Mouse (Mus musculus): ENCODE measurements around the gene Tfap2e. TPM values are rescaled to one million over a fixed set of nuclear protein-coding genes. Genes with fewer than 3 reads are reported as not detected.

Tfap2e gene
- polyA plus RNA-seq, 1 experiment: 0.39 TPM

DNA sequence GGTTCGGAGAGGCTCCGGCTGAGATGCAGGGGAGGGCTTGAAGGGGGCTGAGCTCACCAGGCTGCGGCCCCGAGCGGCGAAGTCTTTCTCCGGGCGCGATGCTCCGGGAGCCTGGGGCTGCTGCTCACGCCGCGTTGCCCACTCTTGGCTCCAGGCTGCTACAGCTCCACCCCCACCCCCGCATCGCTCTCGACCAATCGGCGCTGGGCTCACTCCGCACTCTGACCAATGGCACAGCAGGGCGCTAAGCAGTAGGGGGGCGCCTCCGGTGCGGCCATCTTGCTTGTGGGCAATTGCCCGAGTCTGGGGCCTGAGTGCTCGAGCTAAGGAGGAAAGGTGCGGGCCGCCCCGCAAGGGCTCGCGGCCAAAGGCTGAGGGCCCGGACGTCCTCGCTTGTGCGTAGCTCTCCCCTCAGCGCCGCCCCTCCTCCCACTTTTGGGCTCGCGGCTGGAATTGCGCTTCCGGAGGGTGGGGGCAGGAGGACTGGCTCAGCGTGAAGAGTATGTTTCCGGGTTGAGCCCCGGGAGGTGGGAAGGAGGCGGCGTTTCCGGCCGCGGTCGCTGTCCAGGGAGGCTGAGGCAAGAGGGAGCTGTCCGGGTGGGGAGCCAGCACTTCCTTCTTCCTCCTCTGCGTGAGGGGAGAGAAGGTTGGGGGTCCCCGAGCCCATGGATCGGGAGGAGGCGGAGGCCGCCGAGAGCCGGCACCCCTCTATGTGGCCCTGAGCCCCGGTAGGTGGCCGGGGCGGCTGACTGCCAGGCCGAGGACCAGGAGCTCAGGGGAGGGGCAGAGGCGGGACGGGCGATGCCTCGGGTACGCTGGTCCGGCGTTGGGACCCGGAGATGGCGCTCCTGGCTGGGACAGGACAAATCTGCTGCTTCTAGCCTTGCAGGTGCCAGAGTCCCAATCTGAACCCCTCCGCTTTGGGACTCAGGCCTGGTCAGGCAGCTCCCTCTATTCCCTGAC is 17.5 kb upstream of the Tfap2e start, which contains the start of the genes Ncdn and AU040320:
Gene Ncdn (minus strand): TSS at position 171 of the 963 bp plus-strand sequence.
Gene AU040320 (plus strand): TSS at position 277 of the 963 bp plus-strand sequence.
- H3K4me3 ChIP-seq (ENCODE audit: low read depth, low read length): peak within 1 kb of the TSS; percentile 84
- peak within 1 kb of the TSS; percentile 62; the same call in 1 of the 2 replicates for H3K27ac ChIP-seq (ENCODE audit: insufficient read depth, low read length)
- peaks cover 2% of the 10 kb centered on the region for H3K4me1 ChIP-seq (ENCODE audit: control insufficient read depth, insufficient read depth, low read length)
- no peaks in the 10 kb centered on the region for H3K9me3 ChIP-seq (replicated peaks; ENCODE audit: control insufficient read depth, insufficient read depth, low read length, poor library complexity, severe bottlenecking)
- no peaks in the 10 kb centered on the region for H3K36me3 ChIP-seq (ENCODE audit: control insufficient read depth, insufficient read depth, low read length, poor library complexity, severe bottlenecking)
- TF ChIP-seq POLR2A (IDR thresholded peaks at IDR 0.05; ENCODE audit: insufficient read depth, low read length): no peak
- no peak for TF ChIP-seq EP300 (IDR thresholded peaks at IDR 0.05; ENCODE audit: insufficient read depth, low read depth, low read length)
- TF ChIP-seq CTCF (IDR thresholded peaks at IDR 0.05; ENCODE audit: low read depth, low read length): no peak
- peak within 1 kb of the TSS; percentile 73 for H3K9ac ChIP-seq (ENCODE audit: low read depth, poor library complexity, severe bottlenecking)
- H3K27me3 ChIP-seq (ENCODE audit: control insufficient read depth, insufficient read depth, low read length, poor library complexity, severe bottlenecking): no peaks in the 10 kb centered on the region

DNA sequence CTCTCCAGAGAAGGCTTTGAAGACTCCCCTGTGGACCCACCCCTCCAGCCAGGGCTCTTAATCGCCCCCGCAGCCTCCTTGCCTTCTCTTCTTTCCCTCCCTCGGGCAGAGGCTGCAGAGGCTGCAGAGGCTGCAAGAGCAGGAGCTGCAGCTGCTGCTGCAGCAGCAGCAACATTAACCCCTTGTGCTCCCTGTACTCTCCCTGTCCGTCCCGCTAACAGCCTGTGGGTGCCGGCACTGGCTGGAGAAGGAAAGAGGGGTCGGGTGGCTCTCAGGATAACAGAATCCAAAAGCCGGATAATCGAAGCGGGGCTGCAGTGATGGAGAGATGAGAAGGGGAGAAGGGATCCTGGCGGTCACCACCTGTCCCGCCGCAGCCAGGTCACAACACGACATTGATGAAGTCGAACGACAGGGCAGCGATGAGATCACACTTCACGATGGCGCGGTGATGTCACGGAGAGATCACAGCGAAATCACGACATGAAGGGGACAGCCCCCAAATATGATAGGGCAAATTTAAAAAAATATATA is 16.6 kb upstream of the Tfap2e start:
- peaks cover 2% of the 10 kb centered on the region for H3K4me1 ChIP-seq (ENCODE audit: control insufficient read depth, insufficient read depth, low read length)
- TF ChIP-seq POLR2A (IDR thresholded peaks at IDR 0.05; ENCODE audit: insufficient read depth, low read length) (no peak), CTCF (IDR thresholded peaks at IDR 0.05; ENCODE audit: low read depth, low read length) (no peak), EP300 (IDR thresholded peaks at IDR 0.05; ENCODE audit: insufficient read depth, low read depth, low read length) (no peak)

DNA sequence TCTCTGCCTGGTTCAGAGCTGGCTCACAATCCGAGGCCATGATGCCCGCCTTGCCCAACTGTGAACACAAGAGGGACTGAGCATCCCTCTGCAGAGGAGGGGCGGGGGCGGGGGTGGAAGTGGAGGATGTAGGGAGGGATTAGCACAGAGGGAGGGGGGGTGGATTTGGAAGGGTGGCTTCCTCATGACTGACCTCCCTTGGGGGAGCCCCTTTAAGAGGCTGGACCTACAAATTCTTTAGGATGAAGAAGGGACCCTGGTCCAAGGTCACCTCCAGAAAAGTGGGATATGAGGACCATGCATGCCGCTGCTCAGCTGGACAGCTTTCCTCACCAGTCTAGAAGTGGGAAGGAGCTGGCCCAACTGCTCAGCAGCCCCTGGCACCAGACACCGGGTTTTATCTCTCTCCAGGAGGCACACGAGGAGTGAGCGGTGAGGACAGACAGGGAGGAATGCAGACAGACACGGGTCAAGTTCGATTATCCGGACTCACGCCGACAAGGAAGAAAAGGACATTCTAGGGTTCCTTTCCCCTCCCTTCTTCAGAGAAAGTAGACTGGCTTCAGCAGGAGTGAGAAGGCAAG is 16.1 kb upstream of the Tfap2e start:
- peaks cover 2% of the 10 kb centered on the region for H3K4me1 ChIP-seq (ENCODE audit: control insufficient read depth, insufficient read depth, low read length)
- TF ChIP-seq CTCF (IDR thresholded peaks at IDR 0.05; ENCODE audit: low read depth, low read length) (no peak), POLR2A (IDR thresholded peaks at IDR 0.05; ENCODE audit: insufficient read depth, low read length) (no peak), EP300 (IDR thresholded peaks at IDR 0.05; ENCODE audit: insufficient read depth, low read depth, low read length) (no peak)
- peak overlapping the region; percentile 83 for H3K4me3 ChIP-seq (ENCODE audit: low read depth, low read length)
- no peaks in the 10 kb centered on the region for H3K27me3 ChIP-seq (ENCODE audit: control insufficient read depth, insufficient read depth, low read length, poor library complexity, severe bottlenecking)
- no peaks in the 10 kb centered on the region for H3K9me3 ChIP-seq (replicated peaks; ENCODE audit: control insufficient read depth, insufficient read depth, low read length, poor library complexity, severe bottlenecking)
- H3K27ac ChIP-seq (ENCODE audit: insufficient read depth, low read length): no peak overlapping the region
- H3K36me3 ChIP-seq (ENCODE audit: control insufficient read depth, insufficient read depth, low read length, poor library complexity, severe bottlenecking): no peaks in the 10 kb centered on the region; the same call in 1 of the 2 replicates
- peak overlapping the region; percentile 73; the same call in 1 of the 2 replicates for H3K9ac ChIP-seq (ENCODE audit: low read depth, poor library complexity, severe bottlenecking)

More for the DNA sequence above, 16.6 kb upstream of the Tfap2e start:
- Histone ChIP-seq H3K27ac (ENCODE audit: insufficient read depth, low read length) (no peak overlapping the region), H3K9ac (ENCODE audit: low read depth, poor library complexity, severe bottlenecking) (peak overlapping the region; percentile 73), H3K27me3 (ENCODE audit: control insufficient read depth, insufficient read depth, low read length, poor library complexity, severe bottlenecking) (no peaks in the 10 kb centered on the region), H3K9me3 (replicated peaks; ENCODE audit: control insufficient read depth, insufficient read depth, low read length, poor library complexity, severe bottlenecking) (no peaks in the 10 kb centered on the region), H3K36me3 (ENCODE audit: control insufficient read depth, insufficient read depth, low read length, poor library complexity, severe bottlenecking) (no peaks in the 10 kb centered on the region; the same call in 1 of the 2 replicates), H3K4me3 (ENCODE audit: low read depth, low read length) (peak overlapping the region; percentile 83)

DNA sequence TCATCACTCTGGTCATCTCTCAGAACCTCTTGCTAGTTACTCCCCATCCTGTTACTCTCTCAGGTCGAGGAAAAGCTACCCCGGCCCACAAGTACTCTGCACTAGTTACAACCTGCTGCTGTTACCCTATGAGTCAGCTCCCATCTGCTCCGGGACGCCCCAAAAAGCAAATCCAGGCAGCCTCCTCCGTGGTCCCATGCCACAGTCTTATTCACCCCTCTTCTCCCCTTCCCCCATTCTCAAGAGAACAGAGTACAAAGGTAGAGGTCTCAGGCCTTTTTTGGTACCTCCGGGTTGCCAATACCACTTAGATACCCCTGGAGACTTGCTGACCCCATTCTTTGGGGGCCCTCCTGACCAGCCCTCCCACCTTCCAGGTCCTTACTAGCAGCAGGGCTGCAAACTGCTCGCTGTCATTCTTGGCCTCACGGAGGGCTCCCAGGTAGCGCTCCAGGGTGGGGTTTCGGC is 15.6 kb upstream of the Tfap2e start:
- Histone ChIP-seq H3K27ac (ENCODE audit: insufficient read depth, low read length) (no peak overlapping the region), H3K4me1 (ENCODE audit: control insufficient read depth, insufficient read depth, low read length) (peaks cover 2% of the 10 kb centered on the region), H3K9ac (ENCODE audit: low read depth, poor library complexity, severe bottlenecking) (no peak overlapping the region), H3K4me3 (ENCODE audit: low read depth, low read length) (no peak overlapping the region), H3K27me3 (ENCODE audit: control insufficient read depth, insufficient read depth, low read length, poor library complexity, severe bottlenecking) (no peaks in the 10 kb centered on the region), H3K36me3 (ENCODE audit: control insufficient read depth, insufficient read depth, low read length, poor library complexity, severe bottlenecking) (no peaks in the 10 kb centered on the region; the same call in 1 of the 2 replicates), H3K9me3 (replicated peaks; ENCODE audit: control insufficient read depth, insufficient read depth, low read length, poor library complexity, severe bottlenecking) (no peaks in the 10 kb centered on the region)
- TF ChIP-seq CTCF (IDR thresholded peaks at IDR 0.05; ENCODE audit: low read depth, low read length) (no peak), EP300 (IDR thresholded peaks at IDR 0.05; ENCODE audit: insufficient read depth, low read depth, low read length) (no peak), POLR2A (IDR thresholded peaks at IDR 0.05; ENCODE audit: insufficient read depth, low read length) (no peak)

DNA sequence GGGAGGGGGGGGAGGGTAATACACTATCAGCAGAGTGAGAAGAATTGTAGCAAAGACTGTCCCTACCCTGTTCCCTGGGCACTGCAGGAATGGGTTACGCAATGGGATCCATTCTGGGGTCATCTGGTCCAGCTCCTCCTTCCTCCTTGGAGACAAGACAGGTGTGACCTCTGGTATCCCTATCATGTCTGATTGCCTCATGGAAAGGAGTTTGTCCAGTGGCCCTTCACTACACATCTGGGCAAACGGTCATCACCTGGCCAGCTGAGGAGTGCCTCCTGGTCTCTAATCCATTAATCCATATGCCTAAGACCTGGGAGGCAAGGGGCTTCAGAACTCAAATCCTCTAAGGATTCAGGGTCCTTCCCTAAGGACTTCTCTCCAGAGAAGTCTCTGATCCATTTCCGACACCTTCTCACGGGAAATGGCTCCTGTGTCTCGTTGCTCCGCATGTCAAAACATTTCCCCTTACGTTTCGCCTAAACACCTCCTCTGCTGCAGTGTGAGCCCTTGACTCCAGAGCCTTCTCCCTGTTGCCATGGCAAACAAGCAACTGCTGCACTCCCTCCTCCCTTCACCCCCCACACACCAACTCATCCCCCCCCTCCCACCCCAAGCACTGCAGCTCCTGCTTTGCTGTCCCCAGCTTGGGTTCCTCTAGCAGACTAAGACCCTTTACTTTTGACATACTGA is 15.0 kb upstream of the Tfap2e start:
- Histone ChIP-seq H3K27me3 (ENCODE audit: control insufficient read depth, insufficient read depth, low read length, poor library complexity, severe bottlenecking) (no peaks in the 10 kb centered on the region), H3K4me1 (ENCODE audit: control insufficient read depth, insufficient read depth, low read length) (peaks cover 2% of the 10 kb centered on the region), H3K36me3 (ENCODE audit: control insufficient read depth, insufficient read depth, low read length, poor library complexity, severe bottlenecking) (no peaks in the 10 kb centered on the region; the same call in 1 of the 2 replicates), H3K9me3 (replicated peaks; ENCODE audit: control insufficient read depth, insufficient read depth, low read length, poor library complexity, severe bottlenecking) (no peaks in the 10 kb centered on the region), H3K4me3 (ENCODE audit: low read depth, low read length) (no peak overlapping the region), H3K27ac (ENCODE audit: insufficient read depth, low read length) (no peak overlapping the region), H3K9ac (ENCODE audit: low read depth, poor library complexity, severe bottlenecking) (no peak overlapping the region)
- no peak for TF ChIP-seq POLR2A (IDR thresholded peaks at IDR 0.05; ENCODE audit: insufficient read depth, low read length)
- TF ChIP-seq EP300 (IDR thresholded peaks at IDR 0.05; ENCODE audit: insufficient read depth, low read depth, low read length): no peak
- TF ChIP-seq CTCF (IDR thresholded peaks at IDR 0.05; ENCODE audit: low read depth, low read length): no peak
